Mouse (Mus musculus) lung, postnatal 0 days (tissue): Measurements from ENCODE around the gene Efnb2.

Experiments used
- CTCF ChIP-seq: IDR thresholded peaks from 2 replicates; pipeline ENCODE4 v1.5.1; 2016; ENCODE audit warnings: antibody characterized with exemption, mild to moderate bottlenecking
- EP300 ChIP-seq: IDR thresholded peaks from 2 replicates; pipeline ENCODE4 v1.6.1; 2016; ENCODE audit warnings: antibody characterized with exemption, mild to moderate bottlenecking, control low read depth

- TF ChIP-seq CTCF (no peak), EP300 (no peak)
These were observed 89.3 kb downstream of the Efnb2 start for GRCm38 (mm10) chr8:8571625-8572215.
